Mouse (Mus musculus) ES-E14 (cell line): Measurements from ENCODE around the gene Sstr5.

ENCODE experiments used
- CHD2 ChIP-seq: IDR thresholded peaks from 2 replicates; pipeline ENCODE4 v1.6.1; 2014; ENCODE audit warnings: mild to moderate bottlenecking, low read depth, low read length, inconsistent platforms
- MAFK ChIP-seq: IDR thresholded peaks from 2 replicates; pipeline ENCODE4 v1.6.1; 2014; ENCODE audit warnings: mild to moderate bottlenecking, low read depth, low read length, inconsistent platforms; ENCODE audit not compliant: insufficient read depth
- ZC3H11A ChIP-seq: IDR thresholded peaks from 2 replicates; pipeline ENCODE4 v1.6.1; 2012; ENCODE audit warnings: low read depth, mild to moderate bottlenecking, inconsistent platforms, low read length, borderline replicate concordance
- ZNF384 ChIP-seq: IDR thresholded peaks from 2 replicates; pipeline ENCODE4 v1.6.1; 2012; ENCODE audit warnings: low read depth, low read length, inconsistent platforms

- TF ChIP-seq ZC3H11A (no peak), ZNF384 (no peak), MAFK (no peak), CHD2 (no peak)
Observed at GRCm38 (mm10) chr17:25482092-25482491, 15.0 kb downstream of the Sstr5 start.
